Mouse (Mus musculus): ENCODE measurements around the gene Hes5. TPM values are rescaled to one million over a fixed set of nuclear protein-coding genes. Genes with fewer than 3 reads are reported as not detected.

The Hes5 gene
- polyA plus RNA-seq (2015; fragmentation: Nextera tagmentation; extraction: Ambion mirVana) = 6.6 and 7.7 TPM in 2 replicates

DNA sequence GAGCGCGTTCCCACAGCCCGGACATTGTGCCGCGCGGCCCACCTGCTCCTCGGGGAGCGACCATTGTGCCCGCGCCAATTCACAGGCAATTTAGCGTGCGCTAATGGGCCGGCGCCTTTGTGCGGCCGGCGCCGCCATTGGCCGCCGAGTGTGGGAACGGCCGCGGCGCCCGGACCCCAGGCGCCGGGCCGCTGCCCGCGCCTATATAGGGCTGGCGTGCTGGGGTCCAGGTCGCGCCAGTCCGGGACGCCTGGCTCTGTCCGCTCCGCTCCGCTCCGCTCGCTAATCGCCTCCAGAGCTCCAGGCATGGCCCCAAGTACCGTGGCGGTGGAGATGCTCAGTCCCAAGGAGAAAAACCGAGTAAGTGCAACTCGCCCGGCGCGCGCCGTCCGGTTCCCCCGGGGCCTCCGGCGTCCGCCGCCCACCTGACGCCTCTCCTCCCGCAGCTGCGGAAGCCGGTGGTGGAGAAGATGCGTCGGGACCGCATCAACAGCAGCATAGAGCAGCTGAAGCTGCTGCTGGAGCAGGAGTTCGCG is at the start of gene Hes5:
Gene Hes5 (plus strand): TSS at position 234 of the 536 bp plus-strand sequence.
- ATAC-seq (ENCODE audit: insufficient number of reproducible peaks, low FRiP score, low TSS enrichment, low read depth) = no peak
- WGBS = under 1% methylated on average over 65 of the region's 65 CpGs
- peak within 1 kb of the TSS; percentile 45 for H3K4me3 ChIP-seq (replicated peaks)
- no peak within 1 kb of the TSS for H3K27ac ChIP-seq (replicated peaks)
- H3K9ac ChIP-seq = no peak within 1 kb of the TSS
- H3K27me3 ChIP-seq = peaks cover 67% of the 10 kb centered on the region
- peaks cover 61% of the 10 kb centered on the region for H3K4me1 ChIP-seq
- peak within 1 kb of the TSS; percentile 83 for H3K4me2 ChIP-seq (replicated peaks)
- H3K9me3 ChIP-seq (replicated peaks) = no peaks in the 10 kb centered on the region
- H3K36me3 ChIP-seq = no peaks in the 10 kb centered on the region

DNA sequence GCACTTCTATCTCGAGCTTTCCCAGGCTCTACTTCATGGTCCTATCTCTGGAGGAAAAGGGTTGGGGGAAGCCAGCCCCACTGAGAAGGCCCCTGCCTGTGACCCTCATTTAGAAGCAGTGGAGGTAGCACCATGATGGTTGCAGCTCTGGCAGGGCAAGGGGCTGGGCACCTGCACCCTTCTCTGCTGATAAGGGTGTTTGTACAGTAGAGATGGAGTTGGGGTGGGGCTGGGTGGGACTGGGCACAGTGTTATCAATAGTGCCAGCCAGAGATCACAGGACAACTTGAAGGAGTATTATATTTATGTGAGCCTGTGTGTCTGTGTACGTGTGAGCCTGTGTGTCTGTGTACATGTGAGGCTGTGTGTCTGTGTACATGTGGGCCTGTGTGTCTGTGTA is 49.1 kb upstream of the Hes5 start:
- Histone ChIP-seq H3K9ac (no peak overlapping the region), H3K27ac (replicated peaks) (no peak overlapping the region), H3K9me3 (replicated peaks) (no peaks in the 10 kb centered on the region), H3K4me2 (replicated peaks) (no peak overlapping the region), H3K4me1 (peaks cover 8% of the 10 kb centered on the region; the same call in 1 of the 2 replicates), H3K36me3 (no peaks in the 10 kb centered on the region), H3K27me3 (no peaks in the 10 kb centered on the region), H3K4me3 (replicated peaks) (no peak overlapping the region)
- ATAC-seq (ENCODE audit: insufficient number of reproducible peaks, low FRiP score, low TSS enrichment, low read depth) = no peak
- WGBS = 73% methylated on average over 2 of the region's 2 CpGs

DNA sequence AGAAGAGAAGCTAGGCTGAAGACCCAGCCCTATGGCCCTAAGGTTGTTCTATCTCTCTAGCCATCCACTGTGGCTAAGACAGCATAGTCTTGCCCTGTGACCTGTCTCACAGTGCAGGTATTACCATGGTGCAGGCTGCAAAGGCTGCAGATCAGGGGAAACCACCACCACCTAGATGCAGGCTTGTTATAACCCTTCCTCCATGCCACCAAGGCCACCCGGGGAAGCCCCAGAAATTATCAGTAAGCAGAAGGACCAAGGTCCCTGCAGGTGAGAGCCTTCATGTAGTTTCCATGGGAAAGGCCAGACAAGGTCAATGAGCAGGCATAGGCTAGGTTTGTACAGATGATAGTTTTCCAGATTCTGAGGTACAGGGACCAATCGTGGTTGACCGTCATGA is 46.9 kb upstream of the Hes5 start:
- no peak for ATAC-seq (ENCODE audit: insufficient number of reproducible peaks, low FRiP score, low TSS enrichment, low read depth)

DNA sequence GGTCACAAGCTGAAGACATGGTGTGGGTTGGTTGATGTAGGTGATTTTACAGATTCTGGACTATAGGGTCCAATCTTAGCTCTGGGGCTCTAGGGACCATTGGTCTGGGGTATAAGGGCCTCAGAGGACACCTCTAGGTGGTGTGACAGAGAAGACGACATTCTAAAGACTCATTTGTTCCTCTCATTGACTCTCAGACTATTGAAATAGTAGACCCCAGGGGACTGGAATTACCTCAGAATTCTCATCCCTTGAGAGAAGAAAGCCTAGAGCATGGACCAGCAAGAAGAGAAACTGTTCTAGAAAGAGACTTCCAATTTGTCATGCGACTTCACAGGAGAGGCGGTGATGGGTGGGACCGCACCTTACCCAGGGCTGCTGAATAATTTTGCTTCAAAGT is 46.5 kb upstream of the Hes5 start:
- no peak overlapping the region for H3K9ac ChIP-seq
- H3K27me3 ChIP-seq = no peaks in the 10 kb centered on the region
- H3K27ac ChIP-seq (replicated peaks) = no peak overlapping the region
- H3K9me3 ChIP-seq (replicated peaks) = no peaks in the 10 kb centered on the region
- H3K4me3 ChIP-seq (replicated peaks) = no peak overlapping the region
- no peaks in the 10 kb centered on the region for H3K36me3 ChIP-seq
- H3K4me2 ChIP-seq (replicated peaks) = no peak overlapping the region
- H3K4me1 ChIP-seq = 0 out of 2 replicates have a peak, but pooled peaks cover 4% of the 10 kb centered on the region
- 87% methylated on average over 4 of the region's 4 CpGs for WGBS
- no peak for ATAC-seq (ENCODE audit: insufficient number of reproducible peaks, low FRiP score, low TSS enrichment, low read depth)

More for the DNA sequence above, 46.9 kb upstream of the Hes5 start:
- 0 out of 2 replicates have a peak, but pooled peaks cover 4% of the 10 kb centered on the region for H3K4me1 ChIP-seq
- WGBS = 88% methylated on average over 3 of the region's 3 CpGs
- H3K9me3 ChIP-seq (replicated peaks) = no peaks in the 10 kb centered on the region
- H3K4me3 ChIP-seq (replicated peaks) = no peak overlapping the region
- H3K36me3 ChIP-seq = no peaks in the 10 kb centered on the region
- H3K4me2 ChIP-seq (replicated peaks) = no peak overlapping the region
- no peak overlapping the region for H3K9ac ChIP-seq
- no peaks in the 10 kb centered on the region for H3K27me3 ChIP-seq
- no peak overlapping the region for H3K27ac ChIP-seq (replicated peaks)

DNA sequence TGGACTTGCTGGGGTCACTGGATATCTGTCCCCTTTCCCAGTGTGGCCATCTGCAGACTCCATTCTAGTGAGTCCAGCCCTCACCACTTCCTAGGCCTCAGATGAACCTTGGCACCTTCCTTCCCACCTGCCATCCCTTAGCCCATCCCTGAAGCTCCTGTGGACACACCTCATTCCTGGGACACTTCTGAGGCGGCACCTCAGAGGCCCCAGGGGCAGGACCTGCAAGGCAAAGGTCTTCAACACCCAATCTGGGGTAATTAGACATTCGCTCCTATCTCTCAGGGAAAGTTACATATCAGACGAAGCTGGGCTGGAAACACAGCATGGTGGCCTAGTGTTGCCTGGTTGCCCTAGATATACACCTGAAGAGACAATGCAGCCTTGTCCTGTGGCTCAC is 46.0 kb upstream of the Hes5 start:
- Histone ChIP-seq H3K4me3 (replicated peaks) (no peak overlapping the region), H3K36me3 (no peaks in the 10 kb centered on the region), H3K4me2 (replicated peaks) (no peak overlapping the region), H3K27me3 (no peaks in the 10 kb centered on the region), H3K4me1 (0 out of 2 replicates have a peak, but pooled peaks cover 4% of the 10 kb centered on the region), H3K9ac (no peak overlapping the region), H3K27ac (replicated peaks) (no peak overlapping the region), H3K9me3 (replicated peaks) (no peaks in the 10 kb centered on the region)
- ATAC-seq (ENCODE audit: insufficient number of reproducible peaks, low FRiP score, low TSS enrichment, low read depth) = no peak
- WGBS = 71% methylated on average over 3 of the region's 3 CpGs

DNA sequence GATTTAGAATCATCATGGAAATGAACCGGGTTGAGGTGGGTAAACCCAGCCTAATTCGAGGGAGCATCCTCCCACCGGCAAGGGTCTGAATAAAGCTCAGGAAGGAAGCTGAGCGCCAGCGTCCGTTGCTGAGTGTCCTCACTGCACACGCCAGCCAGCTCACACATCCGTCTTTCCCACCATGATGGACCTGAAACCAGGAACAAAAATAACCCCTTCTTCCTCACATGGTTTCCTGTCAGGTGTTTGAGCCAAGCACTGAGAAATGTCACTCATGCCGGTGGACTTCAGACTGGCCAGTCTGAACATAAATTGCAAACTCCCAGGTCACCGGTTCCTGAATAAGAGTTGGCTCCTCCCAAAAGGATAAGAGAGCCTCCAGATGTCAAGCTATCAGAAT is 45.4 kb upstream of the Hes5 start:
- Histone ChIP-seq H3K27me3 (no peaks in the 10 kb centered on the region), H3K4me2 (replicated peaks) (no peak overlapping the region), H3K27ac (replicated peaks) (no peak overlapping the region), H3K9ac (no peak overlapping the region), H3K4me3 (replicated peaks) (no peak overlapping the region), H3K4me1 (0 out of 2 replicates have a peak, but pooled peaks cover 4% of the 10 kb centered on the region), H3K9me3 (replicated peaks) (no peaks in the 10 kb centered on the region), H3K36me3 (no peaks in the 10 kb centered on the region)
- 84% methylated on average over 10 of the region's 10 CpGs for WGBS
- ATAC-seq (ENCODE audit: insufficient number of reproducible peaks, low FRiP score, low TSS enrichment, low read depth) = no peak

DNA sequence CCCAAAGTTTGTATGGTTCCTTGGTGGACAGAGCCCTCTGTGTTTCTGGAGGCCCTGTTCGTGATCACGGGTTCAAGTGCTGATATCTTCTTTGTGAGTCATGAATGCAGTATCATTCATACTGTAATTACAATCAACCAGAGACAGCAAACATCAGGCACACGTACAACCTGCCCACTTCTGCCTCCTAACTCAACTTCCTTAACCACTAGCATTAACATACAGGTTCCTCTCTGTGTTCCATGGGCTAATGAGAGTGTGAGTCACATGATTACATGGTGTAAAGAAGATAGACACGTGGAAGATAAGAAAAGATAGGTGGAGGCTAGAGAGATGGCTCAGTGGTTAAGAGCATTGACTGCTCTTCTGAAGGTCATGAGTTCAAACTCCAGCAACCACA is 44.1 kb upstream of the Hes5 start:
- Histone ChIP-seq H3K27me3 (no peaks in the 10 kb centered on the region), H3K9ac (no peak overlapping the region), H3K4me2 (replicated peaks) (no peak overlapping the region), H3K4me3 (replicated peaks) (no peak overlapping the region), H3K27ac (replicated peaks) (no peak overlapping the region), H3K36me3 (no peaks in the 10 kb centered on the region), H3K4me1 (no peaks in the 10 kb centered on the region), H3K9me3 (replicated peaks) (no peaks in the 10 kb centered on the region)
- 81% methylated on average over 4 of the region's 4 CpGs for WGBS
- no peak for ATAC-seq (ENCODE audit: insufficient number of reproducible peaks, low FRiP score, low TSS enrichment, low read depth)

DNA sequence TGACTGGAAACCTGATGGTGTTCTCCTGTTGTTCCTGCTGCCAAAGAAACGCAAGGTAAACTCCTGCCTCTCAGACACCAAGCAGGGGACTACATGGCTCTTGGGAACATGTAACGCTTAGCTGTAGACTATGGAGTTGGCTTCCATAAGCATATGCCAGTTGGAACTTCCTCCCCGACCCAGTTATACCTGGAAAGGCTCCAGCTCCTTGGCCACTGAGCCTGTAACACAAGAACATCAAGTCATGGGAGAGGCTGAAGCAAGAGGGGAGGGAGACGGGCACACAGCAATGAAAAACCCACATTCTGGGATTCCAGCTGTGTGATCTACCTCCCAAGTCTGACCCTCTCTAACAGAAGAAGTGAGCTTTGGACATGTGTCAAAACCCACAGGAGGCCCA is 38.4 kb upstream of the Hes5 start:
- no peaks in the 10 kb centered on the region for H3K27me3 ChIP-seq
- 64% methylated on average over 4 of the region's 4 CpGs for WGBS
- H3K4me2 ChIP-seq (replicated peaks) = no peak overlapping the region
- no peaks in the 10 kb centered on the region for H3K36me3 ChIP-seq
- ATAC-seq (ENCODE audit: insufficient number of reproducible peaks, low FRiP score, low TSS enrichment, low read depth) = no peak
- peaks cover 10% of the 10 kb centered on the region for H3K4me1 ChIP-seq
- H3K9ac ChIP-seq = no peak overlapping the region
- H3K27ac ChIP-seq (replicated peaks) = no peak overlapping the region
- H3K4me3 ChIP-seq (replicated peaks) = no peak overlapping the region
- no peaks in the 10 kb centered on the region for H3K9me3 ChIP-seq (replicated peaks)

DNA sequence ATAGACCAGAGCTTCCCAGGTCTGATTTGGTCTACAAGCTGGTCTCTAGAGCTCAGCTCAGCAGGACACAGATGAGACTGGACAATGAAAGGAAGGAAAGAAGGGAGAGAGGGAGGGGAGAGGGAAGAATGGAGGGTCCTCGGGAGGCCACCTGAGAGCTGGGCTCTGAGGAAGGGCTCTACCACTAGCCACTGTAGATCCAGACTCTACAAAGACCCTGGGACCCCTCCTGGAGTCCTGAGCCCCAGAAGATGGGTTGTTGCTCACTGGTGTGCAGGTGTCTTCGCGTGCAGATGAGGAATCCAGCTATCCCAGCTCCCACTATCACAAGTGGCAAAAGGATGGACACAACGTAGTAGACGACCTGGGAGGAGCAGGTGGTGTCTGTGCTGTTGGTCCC is 37.8 kb upstream of the Hes5 start:
- H3K4me3 ChIP-seq (replicated peaks) = no peak overlapping the region
- no peaks in the 10 kb centered on the region for H3K27me3 ChIP-seq
- no peaks in the 10 kb centered on the region for H3K36me3 ChIP-seq
- no peak overlapping the region for H3K27ac ChIP-seq (replicated peaks)
- no peaks in the 10 kb centered on the region for H3K9me3 ChIP-seq (replicated peaks)
- H3K4me1 ChIP-seq = peaks cover 17% of the 10 kb centered on the region
- H3K4me2 ChIP-seq (replicated peaks) = no peak overlapping the region
- no peak overlapping the region for H3K9ac ChIP-seq
- ATAC-seq (ENCODE audit: insufficient number of reproducible peaks, low FRiP score, low TSS enrichment, low read depth) = no peak
- WGBS = 84% methylated on average over 5 of the region's 5 CpGs

DNA sequence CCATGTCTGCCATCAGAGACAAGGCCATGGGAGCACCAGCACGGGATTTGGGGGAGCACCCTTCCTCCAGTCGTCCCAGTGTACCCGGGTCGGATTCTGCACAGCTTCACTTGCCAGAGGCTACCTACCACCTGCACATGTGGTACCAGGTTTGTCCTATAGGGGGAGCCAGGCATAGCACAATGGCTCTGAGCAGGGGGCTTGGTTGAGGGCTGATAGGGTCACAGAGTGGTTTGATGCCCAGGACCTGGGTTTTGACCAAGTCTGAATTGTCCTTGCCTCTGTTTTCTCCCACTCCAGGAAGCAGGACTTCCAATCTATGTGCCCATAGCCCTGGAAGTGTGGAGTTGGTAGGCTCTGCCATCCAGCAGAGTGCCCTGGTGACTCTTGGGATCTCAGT is 35.3 kb upstream of the Hes5 start:
- no peak overlapping the region for H3K9ac ChIP-seq
- no peak overlapping the region for H3K27ac ChIP-seq (replicated peaks)
- no peak for ATAC-seq (ENCODE audit: insufficient number of reproducible peaks, low FRiP score, low TSS enrichment, low read depth)
- no peaks in the 10 kb centered on the region for H3K36me3 ChIP-seq
- H3K27me3 ChIP-seq = no peaks in the 10 kb centered on the region
- H3K9me3 ChIP-seq (replicated peaks) = no peaks in the 10 kb centered on the region
- H3K4me2 ChIP-seq (replicated peaks) = no peak overlapping the region
- H3K4me1 ChIP-seq = peaks cover 27% of the 10 kb centered on the region
- 38% methylated on average over 4 of the region's 4 CpGs for WGBS
- no peak overlapping the region for H3K4me3 ChIP-seq (replicated peaks)

DNA sequence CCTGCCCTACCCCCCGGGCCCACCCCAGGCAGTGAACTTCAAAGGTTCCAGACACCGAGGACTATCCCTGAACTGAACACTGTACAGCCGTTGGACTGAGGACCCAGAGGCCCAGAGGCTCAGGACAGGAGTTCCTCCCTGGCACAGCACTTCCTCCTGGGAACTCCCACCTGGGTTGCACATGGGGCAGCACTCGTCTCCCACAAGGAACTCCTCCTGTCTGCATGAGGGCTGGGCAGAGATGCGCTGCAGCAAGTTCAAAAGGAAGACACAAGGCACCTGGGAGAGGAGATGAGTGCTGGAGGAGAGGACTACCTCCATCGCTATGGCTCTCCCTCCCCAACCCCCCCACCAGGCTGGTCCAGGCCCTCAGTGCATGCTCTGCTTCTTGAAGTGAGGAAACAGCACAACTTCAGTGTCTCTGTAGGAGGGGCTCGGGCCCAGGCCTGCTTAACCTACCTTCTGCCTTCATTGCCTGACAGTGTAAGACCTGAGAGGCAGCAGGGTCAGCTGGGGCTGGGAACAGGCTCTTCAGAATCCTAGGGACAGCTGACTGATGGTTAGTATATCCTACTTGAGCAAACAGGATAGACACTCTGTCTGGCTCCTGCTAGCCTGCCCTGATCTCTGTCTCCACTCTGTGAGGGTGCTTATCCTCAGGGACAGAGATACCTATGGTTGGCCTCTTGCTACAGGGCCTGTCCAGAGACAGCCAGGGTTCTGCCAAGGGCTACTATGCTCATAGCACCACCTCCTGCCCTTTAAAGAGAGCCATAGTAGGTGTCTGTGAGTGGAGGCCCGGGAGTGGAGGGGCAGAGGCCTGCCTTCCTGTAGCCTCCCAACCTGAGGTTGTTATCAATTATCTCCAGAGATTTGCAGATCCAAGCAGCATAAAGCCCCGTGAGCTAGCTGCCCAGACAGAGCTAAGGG is 33.5 kb upstream of the Hes5 start:
- Histone ChIP-seq H3K36me3 (no peaks in the 10 kb centered on the region), H3K4me1 (peaks cover 27% of the 10 kb centered on the region), H3K4me3 (replicated peaks) (peak overlapping the region; percentile 21), H3K9ac (no peak overlapping the region), H3K27me3 (no peaks in the 10 kb centered on the region), H3K27ac (replicated peaks) (peak overlapping the region; percentile 73), H3K9me3 (replicated peaks) (no peaks in the 10 kb centered on the region), H3K4me2 (replicated peaks) (peak overlapping the region; percentile 46)
- WGBS = 46% methylated on average over 9 of the region's 9 CpGs
- no peak for ATAC-seq (ENCODE audit: insufficient number of reproducible peaks, low FRiP score, low TSS enrichment, low read depth)
